Comparison of ENCODE assay signal across 28 mouse cellular contexts in genomic region chr1:83137847-83138246, GRCm38 (mm10). TPM values are rescaled to one million over a fixed set of nuclear protein-coding genes. Genes with fewer than 3 reads are reported as not detected.
DNase-seq lines count a peak whose midpoint lies in the region; ATAC-seq and TF ChIP-seq lines count a peak whose summit lies in the region.
"Had no signal": no experiment of that assay in that cellular context is flagged by ENCODE, and none has a peak within 500 bp of the region (broad histone marks: within the 10 kb centered on the region; RNA-seq: fewer than 3 reads in every experiment).

No protein-coding gene starts in this region.

- H3K9ac ChIP-seq in embryonic facial prominence, embryonic 14.5 days (ENCODE audit: low read depth, low read length), result no peak overlapping the region
- H3K9ac ChIP-seq in lung, postnatal 0 days (replicated peaks; ENCODE audit: low read depth), result no peak overlapping the region
- H3K9ac ChIP-seq: embryonic facial prominence, embryonic 12.5 days; forebrain, embryonic 12.5 days; heart, embryonic 15.5 days; hindbrain, embryonic 13.5 days had no signal

- no peak overlapping the region for H3K4me2 ChIP-seq in embryonic facial prominence, embryonic 14.5 days (ENCODE audit: low read depth, low read length)
- H3K4me2 ChIP-seq in lung, postnatal 0 days (replicated peaks; ENCODE audit: low read depth, low read length), result no peak overlapping the region
- H3K4me2 ChIP-seq: embryonic facial prominence, embryonic 12.5 days; forebrain, embryonic 12.5 days; heart, embryonic 11.5 days; heart, embryonic 15.5 days; hindbrain, embryonic 13.5 days had no signal

- no peak for TF ChIP-seq POLR2A in lung, adult 2 months (IDR thresholded peaks at IDR 0.05; ENCODE audit: borderline replicate concordance, extremely low read depth, low read depth, low read length)

- H3K36me3 ChIP-seq in embryonic facial prominence, embryonic 14.5 days (ENCODE audit: control insufficient read depth, insufficient read depth, low read length), result no peaks in the 10 kb centered on the region
- H3K36me3 ChIP-seq in embryonic facial prominence, embryonic 10.5 days (replicated peaks), result no peaks in the 10 kb centered on the region
- H3K36me3 ChIP-seq in lung, postnatal 0 days (ENCODE audit: insufficient read depth, low read length), result no peaks in the 10 kb centered on the region
- H3K36me3 ChIP-seq: embryonic facial prominence, embryonic 12.5 days; forebrain, embryonic 12.5 days; heart, embryonic 15.5 days; hindbrain, embryonic 13.5 days had no signal

- no peak for TF ChIP-seq CTCF in lung, postnatal 0 days (IDR thresholded peaks at IDR 0.05)
- no peak for TF ChIP-seq CTCF in lung, adult 2 months (IDR thresholded peaks at IDR 0.05; ENCODE audit: insufficient read depth, low read length)

- peak; percentile 33 for DNase-seq in embryonic facial prominence, embryonic 14.5 days (ENCODE audit: low spot score)
- DNase-seq in embryonic facial prominence, embryonic 10.5 days (ENCODE audit: low spot score), result no peak
- DNase-seq in lung, postnatal 0 days (ENCODE audit: low spot score), result peak; percentile 79
- DNase-seq in lung, adult 2 months, result no peak
- peak; percentile 21 for DNase-seq in CD4-positive, CD25-positive, alpha-beta regulatory T cell, adult 2 months (ENCODE audit: low read depth, low spot score)
- DNase-seq in lung, postnatal 10 days, result peak; percentile 5
- no peak for DNase-seq in gastrocnemius, postnatal 4 days (ENCODE audit: low spot score in 2 of 2)
- DNase-seq: adrenal gland, adult 2 months; adrenal gland, postnatal 36 days; B cell, adult 2 months; cerebellum, adult 2 months; cerebellum, postnatal 14 days; embryo, embryonic 11 days; gastrocnemius, postnatal 10 days; heart, adult 2 months; heart, postnatal 14 days had no signal

- H3K9me3 ChIP-seq in embryonic facial prominence, embryonic 14.5 days (ENCODE audit: control insufficient read depth, low read length), result no peaks in the 10 kb centered on the region
- H3K9me3 ChIP-seq in embryonic facial prominence, embryonic 10.5 days, result no peaks in the 10 kb centered on the region
- no peaks in the 10 kb centered on the region for H3K9me3 ChIP-seq in lung, postnatal 0 days (ENCODE audit: low read length)
- H3K9me3 ChIP-seq: embryonic facial prominence, embryonic 12.5 days; forebrain, embryonic 12.5 days; heart, embryonic 15.5 days; hindbrain, embryonic 13.5 days had no signal

- WGBS in embryonic facial prominence, embryonic 14.5 days, result 76% methylated on average over 8 of the region's 8 CpGs
- 87% methylated on average over 8 of the region's 8 CpGs for WGBS in embryonic facial prominence, embryonic 10.5 days
- WGBS in lung, postnatal 0 days, result 46% methylated on average over 8 of the region's 8 CpGs
- 53% methylated on average over 8 of the region's 8 CpGs for WGBS in lung, adult 2 months

- peak; percentile 74 for TF ChIP-seq EP300 in lung, postnatal 0 days (IDR thresholded peaks at IDR 0.05)

- no peak overlapping the region for H3K27ac ChIP-seq in embryonic facial prominence, embryonic 14.5 days (replicated peaks; ENCODE audit: low read depth, low read length)
- H3K27ac ChIP-seq in embryonic facial prominence, embryonic 10.5 days (replicated peaks), result no peak overlapping the region
- no peak overlapping the region for H3K27ac ChIP-seq in lung, postnatal 0 days (ENCODE audit: low read length)
- H3K27ac ChIP-seq: embryonic facial prominence, embryonic 12.5 days; forebrain, embryonic 12.5 days; heart, adult 2 months; heart, embryonic 15.5 days; hindbrain, embryonic 13.5 days had no signal

- no peak overlapping the region for H3K4me3 ChIP-seq in embryonic facial prominence, embryonic 14.5 days (ENCODE audit: low read depth, low read length)
- H3K4me3 ChIP-seq in embryonic facial prominence, embryonic 10.5 days, result no peak overlapping the region
- no peak overlapping the region for H3K4me3 ChIP-seq in lung, postnatal 0 days (ENCODE audit: low read depth, low read length)
- no peak overlapping the region for H3K4me3 ChIP-seq in lung, adult 2 months (replicated peaks; ENCODE audit: extremely low read depth, low read depth, low read length)
- H3K4me3 ChIP-seq: embryonic facial prominence, embryonic 12.5 days; forebrain, embryonic 12.5 days; heart, adult 2 months; heart, embryonic 15.5 days; hindbrain, embryonic 13.5 days had no signal

- H3K27me3 ChIP-seq in embryonic facial prominence, embryonic 14.5 days (replicated peaks; ENCODE audit: control insufficient read depth, insufficient read depth, low read length), result no peaks in the 10 kb centered on the region
- H3K27me3 ChIP-seq in embryonic facial prominence, embryonic 10.5 days (replicated peaks; ENCODE audit: low read depth, poor library complexity, severe bottlenecking), result no peaks in the 10 kb centered on the region
- no peaks in the 10 kb centered on the region for H3K27me3 ChIP-seq in lung, postnatal 0 days (replicated peaks; ENCODE audit: insufficient read depth, low read length)
- H3K27me3 ChIP-seq: CH12.LX; embryonic facial prominence, embryonic 12.5 days; forebrain, embryonic 12.5 days; heart, embryonic 15.5 days; hindbrain, embryonic 13.5 days; Patski had no signal

- no peak for ATAC-seq in embryonic facial prominence, embryonic 14.5 days (ENCODE audit: low read depth)
- peak; percentile 43 for ATAC-seq in lung, postnatal 0 days
- ATAC-seq: forebrain, embryonic 16.5 days; Patski had no signal

- H3K4me1 ChIP-seq in embryonic facial prominence, embryonic 14.5 days (ENCODE audit: control insufficient read depth, insufficient read depth, low read length), result no peaks in the 10 kb centered on the region
- H3K4me1 ChIP-seq in embryonic facial prominence, embryonic 10.5 days, result no peaks in the 10 kb centered on the region
- H3K4me1 ChIP-seq in lung, postnatal 0 days (ENCODE audit: insufficient read depth, low read depth, low read length), result no peaks in the 10 kb centered on the region; the same call in 1 of the 2 replicates
- H3K4me1 ChIP-seq in lung, adult 2 months (ENCODE audit: control insufficient read depth, insufficient read depth, low read length), result peaks cover 6% of the 10 kb centered on the region; the same call in 1 of the 2 replicates
- H3K4me1 ChIP-seq: embryonic facial prominence, embryonic 12.5 days; forebrain, embryonic 12.5 days; heart, embryonic 15.5 days; hindbrain, embryonic 13.5 days had no signal

RNA-seq across cellular contexts. Expression of gene Ccl20, which starts 21.3 kb away (rescaled TPM):
- polyA plus RNA-seq in embryonic facial prominence, embryonic 14.5 days (2014; fragmentation: Nextera tagmentation; extraction: Ambion mirVana), result 0.47 and 1.1 TPM in 2 replicates
- not detected in 2 replicates for polyA plus RNA-seq in embryonic facial prominence, embryonic 10.5 days (2016; fragmentation: Nextera tagmentation; extraction: Ambion mirVana)
- 0.37 and 41.3 TPM in 2 replicates for polyA plus RNA-seq in lung, postnatal 0 days (2015; fragmentation: Nextera tagmentation; extraction: Ambion mirVana)
- polyA plus RNA-seq in lung, adult 2 months (2012; rRNA removed), result 0.32 and 0.42 TPM in 2 replicates
- total RNA-seq in gastrocnemius, postnatal 4 days (2021), result not detected
- total RNA-seq: adrenal gland, adult 2 months; adrenal gland, postnatal 36 days; common myeloid progenitor, adult 5-6 weeks; gastrocnemius, postnatal 10 days; heart, adult 2 months; heart, postnatal 14 days; hematopoietic stem cell, adult 5-6 weeks had no signal
- polyA plus RNA-seq: adrenal gland, adult 2 months; cerebellum, adult 2 months; forebrain, embryonic 12.5 days; forebrain, embryonic 16.5 days; frontal cortex, adult 2 months; gonadal fat pad, adult 2 months; heart, embryonic 15.5 days; hindbrain, embryonic 13.5 days had no signal

RNA-seq across cellular contexts. Expression of gene Daw1, which starts 21.7 kb away (rescaled TPM):
- polyA plus RNA-seq in embryonic facial prominence, embryonic 14.5 days (2014; fragmentation: Nextera tagmentation; extraction: Ambion mirVana), result 0.48 and 0.78 TPM in 2 replicates
- polyA plus RNA-seq in embryonic facial prominence, embryonic 10.5 days (2016; fragmentation: Nextera tagmentation; extraction: Ambion mirVana), result 0.18 TPM in 1 of 2 replicates, not detected in the other
- 1.1 and 2.3 TPM in 2 replicates for polyA plus RNA-seq in lung, postnatal 0 days (2015; fragmentation: Nextera tagmentation; extraction: Ambion mirVana)
- polyA plus RNA-seq in lung, adult 2 months (2012; rRNA removed), result 1.5 and 2.1 TPM in 2 replicates
- total RNA-seq in gastrocnemius, postnatal 4 days (2021), result not detected
- total RNA-seq: adrenal gland, adult 2 months; adrenal gland, postnatal 36 days; CH12.LX; common myeloid progenitor, adult 5-6 weeks; gastrocnemius, postnatal 10 days; heart, adult 2 months; heart, postnatal 14 days; hematopoietic stem cell, adult 5-6 weeks had no signal
- polyA plus RNA-seq: adrenal gland, adult 2 months; heart, embryonic 11.5 days had no signal

Comparison
In these comparisons a context has a peak if more than half of its experiments do, and no peak if none do; other contexts are left out.
1. DNase-seq: peak in embryonic facial prominence, embryonic 14.5 days (single experiment), lung, postnatal 0 days (single experiment), CD4-positive, CD25-positive, alpha-beta regulatory T cell, adult 2 months (single experiment) and lung, postnatal 10 days (single experiment); none in embryonic facial prominence, embryonic 10.5 days (single experiment), lung, adult 2 months (single experiment) and gastrocnemius, postnatal 4 days (0 of 2).